Mouse (Mus musculus) inflammation-experienced regulatory T-cells, adult 6 months (primary cell): ENCODE data around the gene Hoxb7. TPM values are rescaled to one million over a fixed set of nuclear protein-coding genes. Genes with fewer than 3 reads are reported as not detected.

ENCODE experiments used
- ATAC-seq: one replicate; pipeline ENCODE4 v1.8.0; 2017
- polyA plus RNA-seq, 3 experiments: library from polyadenylated mRNA; unstranded; fragments of 100-300 nt; shearing (Covaris generic); gene quantifications; one replicate each; pipeline ENCODE4 v1.2.1; 2017

Hoxb7 gene
- polyA plus RNA-seq, 3 experiments from 2014 or later, result not detected

GRCm38 (mm10) chr11:96338957-96339855 lies 52.8 kb downstream of the Hoxb7 start:
- ATAC-seq, result no peak

Other genes with a start within 250 kb of the Hoxb7 start
- 10 to 100 TPM in 2 of 3 experiments, 1 to 10 TPM in 1; 9.6 to 13.1 (median 10.4) TPM for gene Ube2z, start 221.2 kb upstream of the Hoxb7 start, polyA plus RNA-seq
- 100 to 1,000 TPM; 336 to 391 (median 363) TPM for gene Atp5g1, start 211.0 kb upstream of the Hoxb7 start, polyA plus RNA-seq
- gene Calcoco2, start 174.7 kb upstream of the Hoxb7 start, polyA plus RNA-seq, result not detected
- gene Ttll6, start 152.8 kb upstream of the Hoxb7 start, polyA plus RNA-seq, result not detected
- not detected for gene Hoxb13, start 92.3 kb upstream of the Hoxb7 start, polyA plus RNA-seq
- not detected for gene Hoxb9, start 15.2 kb upstream of the Hoxb7 start, polyA plus RNA-seq
- not detected for gene Hoxb8, start 4.7 kb upstream of the Hoxb7 start, polyA plus RNA-seq
- gene Hoxb6, start 5.9 kb downstream of the Hoxb7 start, polyA plus RNA-seq, result not detected
- gene Hoxb5, start 16.7 kb downstream of the Hoxb7 start, polyA plus RNA-seq, result not detected
- 1 to 10 TPM in 2 of 3 experiments, under 1 TPM in 1; 0.92 to 1.5 (median 1.2) TPM for gene Hoxb4, start 31.6 kb downstream of the Hoxb7 start, polyA plus RNA-seq
- under 1 TPM in 1 of 3 experiments, not detected in 2; 0.86 TPM for gene Hoxb3, start 36.7 kb downstream of the Hoxb7 start, polyA plus RNA-seq
- gene Hoxb2, start 63.9 kb downstream of the Hoxb7 start, polyA plus RNA-seq, result not detected
- not detected for gene Hoxb1, start 79.1 kb downstream of the Hoxb7 start, polyA plus RNA-seq
- 100 to 1,000 TPM; 537 to 839 (median 722) TPM for gene Skap1, start 178.0 kb downstream of the Hoxb7 start, polyA plus RNA-seq